Mouse (Mus musculus): ENCODE measurements around the gene Dennd1b.

GRCm38 (mm10) chr1:139153493-139153892, 190.3 kb downstream of the Dennd1b start:
- TF ChIP-seq CTCF (IDR thresholded peaks at IDR 0.05; ENCODE audit: low read depth) (no peak), EP300 (IDR thresholded peaks at IDR 0.05; ENCODE audit: low read depth) (no peak)

All from liver, embryonic 14.5 days (tissue).